Mouse (Mus musculus) forebrain, embryonic 16.5 days (tissue): ENCODE measurements at regions not wholly inside any gene's neighbourhood (a gene's known extent, or its start where the extent isn't known, plus 50 kb on each side); places are given as distances from the start of the nearest gene placed in this dataset.

Experiments used
- ATAC-seq: fragments of 200-750 bp; cut with Nextera tagmentation; 2 replicates; pipeline ENCODE4 v1.8.0; 2017; ENCODE audit warnings: mild to moderate bottlenecking, moderate library complexity
- H3K27ac ChIP-seq: fragments of 300-500 bp; sonication (generic); 2 replicates; pipeline ENCODE4 v1.5.1; 2014; ENCODE audit warnings: low read length, control low read depth
- H3K27me3 ChIP-seq: fragments of 300-500 bp; sonication (generic); replicated peaks from 2 replicates; pipeline ENCODE4 v1.6.1; 2014; ENCODE audit warnings: low read length; ENCODE audit not compliant: control insufficient read depth, insufficient read depth
- H3K36me3 ChIP-seq: fragments of 300-500 bp; sonication (generic); 2 replicates; pipeline ENCODE4 v1.6.1; 2014; ENCODE audit not compliant: control insufficient read depth, insufficient read depth
- H3K4me1 ChIP-seq: fragments of 300-500 bp; sonication (generic); replicated peaks from 2 replicates; pipeline ENCODE4 v1.6.1; 2014; ENCODE audit warnings: low read length; ENCODE audit not compliant: control insufficient read depth, insufficient read depth
- H3K4me2 ChIP-seq: fragments of 300-500 bp; sonication (generic); 2 replicates; pipeline ENCODE4 v1.6.1; 2014; ENCODE audit warnings: mild to moderate bottlenecking, low read length, control low read depth
- H3K4me3 ChIP-seq: fragments of 300-500 bp; sonication (generic); replicated peaks from 2 replicates; pipeline ENCODE4 v1.5.1; 2014; ENCODE audit warnings: mild to moderate bottlenecking, low read length, control low read depth
- H3K9ac ChIP-seq: fragments of 300-500 bp; sonication (generic); replicated peaks from 2 replicates; pipeline ENCODE4 v1.6.1; 2014; ENCODE audit warnings: low read depth, low read length, control low read depth
- H3K9me3 ChIP-seq: fragments of 300-500 bp; sonication (generic); 2 replicates; pipeline ENCODE4 v1.6.1; 2016; ENCODE audit warnings: low read length; ENCODE audit not compliant: control insufficient read depth
- WGBS: fragments of 180-500 bp; shearing (Covaris S2); extraction: QIAGEN DNeasy Blood & Tissue Kit; methylation state at CpG from one replicate; pipeline ENCODE4 v1.1.7; 2014; 5-methylcytosine and 5-hydroxymethylcytosine counted together

DNA sequence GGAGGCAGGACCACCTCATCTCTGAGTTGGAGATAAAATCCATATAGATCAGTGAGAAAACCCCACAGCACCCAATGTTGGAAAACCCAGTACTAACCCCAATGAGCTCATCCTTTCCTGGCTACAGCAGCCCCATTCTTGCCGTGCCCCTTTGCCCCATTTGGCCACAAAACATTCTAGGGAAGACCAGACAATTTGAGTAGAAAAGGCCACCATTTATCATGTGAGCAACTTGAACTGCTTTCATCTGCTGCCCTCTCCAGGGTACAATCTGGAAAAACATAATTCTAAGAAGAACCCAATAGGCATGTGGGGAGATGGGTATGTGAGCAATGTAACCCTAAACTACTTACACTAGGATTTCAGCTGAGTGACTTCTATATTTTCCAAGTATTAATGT is 274.7 kb downstream of the Tex13c3 start:
- Histone ChIP-seq H3K4me2 (no peak overlapping the region), H3K9me3 (no peaks in the 10 kb centered on the region), H3K9ac (no peak overlapping the region), H3K36me3 (no peaks in the 10 kb centered on the region), H3K27me3 (no peaks in the 10 kb centered on the region), H3K4me3 (no peak overlapping the region), H3K4me1 (no peaks in the 10 kb centered on the region), H3K27ac (no peak overlapping the region)
- ATAC-seq: no peak
- 78% methylated on average over 1 of the region's 1 CpGs for WGBS

- no peak for ATAC-seq
- Histone ChIP-seq H3K4me2 (no peak overlapping the region), H3K27me3 (no peaks in the 10 kb centered on the region), H3K9me3 (no peaks in the 10 kb centered on the region), H3K4me3 (no peak overlapping the region), H3K9ac (no peak overlapping the region), H3K4me1 (no peaks in the 10 kb centered on the region), H3K27ac (no peak overlapping the region), H3K36me3 (no peaks in the 10 kb centered on the region)
- WGBS: 81% methylated on average over 1 of the region's 1 CpGs
These were observed 278.6 kb downstream of the Tex13c3 start for GRCm38 (mm10) chrX:19202542-19202941.

DNA sequence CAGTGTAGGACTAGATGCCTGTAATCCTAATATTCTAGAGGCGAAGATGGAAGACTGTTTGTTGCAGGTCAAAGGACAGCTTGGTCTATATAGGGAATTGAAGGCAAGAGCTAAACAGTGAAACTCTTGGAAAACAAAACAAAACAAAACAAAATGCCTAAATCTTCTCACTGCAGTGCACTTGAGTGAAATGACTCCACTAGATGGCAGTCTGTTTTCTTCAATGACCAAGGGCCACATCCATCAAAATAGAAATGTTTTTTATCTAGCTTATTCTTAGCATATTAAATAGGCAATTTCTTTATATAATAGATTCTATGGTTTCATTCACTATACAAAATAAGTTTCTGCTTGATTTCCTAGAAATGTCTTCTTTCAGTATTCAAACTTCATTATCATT is 279.7 kb downstream of the Tex13c3 start:
- no peaks in the 10 kb centered on the region for H3K9me3 ChIP-seq
- no peak overlapping the region for H3K9ac ChIP-seq
- no peak overlapping the region for H3K4me3 ChIP-seq
- WGBS: 94% methylated on average over 1 of the region's 1 CpGs
- no peaks in the 10 kb centered on the region for H3K36me3 ChIP-seq
- no peaks in the 10 kb centered on the region for H3K4me1 ChIP-seq
- ATAC-seq: no peak
- no peak overlapping the region for H3K27ac ChIP-seq
- H3K27me3 ChIP-seq: no peaks in the 10 kb centered on the region
- H3K4me2 ChIP-seq: no peak overlapping the region

DNA sequence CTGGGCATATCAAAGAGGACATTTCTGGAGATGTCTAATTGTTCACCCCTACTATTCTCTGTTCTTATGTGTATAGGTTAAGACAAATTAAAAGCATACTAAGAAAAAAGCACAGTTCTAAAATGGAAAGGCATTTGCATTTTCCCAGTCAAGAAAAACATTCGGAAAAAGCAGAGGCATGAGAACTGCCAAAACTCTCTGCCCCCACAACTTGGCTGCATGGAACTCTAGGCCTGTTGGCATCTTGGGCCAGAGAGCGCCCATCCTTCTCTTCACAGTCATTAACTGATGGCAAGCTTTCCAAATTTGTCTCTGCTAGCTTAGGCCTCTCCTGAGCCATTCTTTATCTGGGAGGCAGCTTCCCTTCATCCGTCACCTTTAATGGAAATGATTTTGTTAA is 281.6 kb downstream of the Tex13c3 start:
- Histone ChIP-seq H3K36me3 (no peaks in the 10 kb centered on the region), H3K9me3 (no peaks in the 10 kb centered on the region), H3K9ac (no peak overlapping the region), H3K27ac (no peak overlapping the region), H3K4me2 (no peak overlapping the region), H3K4me3 (no peak overlapping the region), H3K27me3 (no peaks in the 10 kb centered on the region), H3K4me1 (no peaks in the 10 kb centered on the region)
- no peak for ATAC-seq
- WGBS: 96% methylated on average over 3 of the region's 3 CpGs

DNA sequence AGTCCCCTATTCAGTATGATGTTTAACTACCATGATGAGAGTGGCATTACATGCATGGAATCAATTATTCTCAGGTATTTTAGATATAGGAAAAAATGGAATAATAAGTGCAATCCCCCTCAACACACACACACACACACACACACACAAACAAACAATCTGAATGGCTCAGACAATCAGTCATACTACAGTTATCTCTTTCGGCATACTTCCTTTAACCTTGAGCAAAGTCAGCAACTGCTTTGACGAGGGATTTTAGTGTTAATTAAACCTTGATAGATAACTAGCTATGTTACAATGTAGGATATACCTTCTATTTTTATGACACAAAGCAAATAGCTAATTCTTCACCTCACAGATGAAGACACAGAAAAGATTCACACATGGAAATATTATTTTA is 312.1 kb downstream of the Tex13c3 start:
- no peak overlapping the region for H3K4me3 ChIP-seq
- no peaks in the 10 kb centered on the region for H3K4me1 ChIP-seq
- H3K27ac ChIP-seq: no peak overlapping the region
- no peaks in the 10 kb centered on the region for H3K27me3 ChIP-seq
- no peaks in the 10 kb centered on the region for H3K9me3 ChIP-seq
- H3K4me2 ChIP-seq: no peak overlapping the region
- ATAC-seq: no peak
- H3K9ac ChIP-seq: no peak overlapping the region
- WGBS: 85% methylated on average over 2 of the region's 2 CpGs
- H3K36me3 ChIP-seq: no peaks in the 10 kb centered on the region

DNA sequence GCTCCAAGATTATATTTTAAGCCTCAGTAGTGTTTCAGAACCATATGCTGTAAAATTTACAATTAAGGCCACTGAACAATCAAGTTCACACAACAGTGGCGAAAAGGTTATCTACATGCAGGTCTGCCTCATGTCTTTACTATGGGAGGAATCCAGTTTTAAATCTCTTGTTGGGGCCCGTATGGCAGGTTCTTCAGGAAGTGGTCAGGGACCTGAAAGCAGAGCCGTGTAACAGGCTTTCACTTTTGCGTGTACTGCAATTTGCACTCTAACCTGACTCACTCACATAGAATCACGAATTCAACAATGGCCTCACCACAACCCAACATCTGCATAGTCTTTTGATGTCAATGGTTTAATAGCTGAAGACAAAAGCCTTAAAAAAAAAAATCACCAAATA is 312.6 kb downstream of the Tex13c3 start:
- Histone ChIP-seq H3K27me3 (no peaks in the 10 kb centered on the region), H3K4me1 (no peaks in the 10 kb centered on the region), H3K4me2 (no peak overlapping the region), H3K36me3 (no peaks in the 10 kb centered on the region), H3K4me3 (no peak overlapping the region), H3K9me3 (no peaks in the 10 kb centered on the region), H3K27ac (no peak overlapping the region), H3K9ac (no peak overlapping the region)
- ATAC-seq: no peak
- 78% methylated on average over 5 of the region's 5 CpGs for WGBS

- H3K4me3 ChIP-seq: no peak overlapping the region
- no peaks in the 10 kb centered on the region for H3K9me3 ChIP-seq
- ATAC-seq: no peak
- no peaks in the 10 kb centered on the region for H3K27me3 ChIP-seq
- no peak overlapping the region for H3K27ac ChIP-seq
- H3K4me2 ChIP-seq: no peak overlapping the region
- no peaks in the 10 kb centered on the region for H3K36me3 ChIP-seq
- H3K4me1 ChIP-seq: no peaks in the 10 kb centered on the region
- WGBS: 58% methylated on average over 1 of the region's 1 CpGs
- no peak overlapping the region for H3K9ac ChIP-seq
These were observed 313.0 kb downstream of the Tex13c3 start for GRCm38 (mm10) chrX:19168111-19168510.

DNA sequence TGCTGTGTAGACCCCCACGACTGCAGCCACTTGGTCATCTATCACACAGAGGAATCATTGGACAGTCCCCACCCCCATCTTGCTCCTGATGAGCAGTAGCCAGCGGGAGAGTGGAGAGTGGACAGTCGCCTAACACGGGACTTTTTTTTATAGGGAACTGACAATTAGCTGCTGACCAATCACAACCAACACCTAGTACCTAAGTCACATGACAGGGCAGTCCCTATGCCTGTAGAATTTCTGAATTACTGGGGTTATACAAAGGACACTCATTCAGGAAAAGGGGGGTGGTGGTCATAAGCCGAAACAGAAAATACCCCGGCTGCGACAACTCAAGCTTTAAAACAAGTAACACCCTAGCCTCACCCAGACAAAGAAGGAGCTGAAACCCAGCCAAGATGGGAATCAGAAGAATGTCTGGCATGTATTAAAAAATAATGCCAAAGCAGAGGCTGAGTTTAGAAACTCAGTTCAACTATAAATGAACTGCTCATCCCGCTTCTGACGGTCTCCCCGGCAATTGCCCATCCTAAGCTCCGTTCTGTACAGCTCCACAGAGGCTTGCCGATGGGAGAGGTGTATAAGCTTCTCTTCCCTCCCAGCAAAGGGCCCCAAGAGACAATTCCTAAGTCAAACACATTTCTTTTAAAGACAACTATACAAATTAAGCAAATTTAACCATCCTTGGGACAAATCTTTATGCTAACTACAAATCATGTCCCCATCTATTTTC is 313.8 kb downstream of the Tex13c3 start:
- peak overlapping the region; percentile 51 for H3K4me2 ChIP-seq
- peak overlapping the region; percentile 15 for H3K9ac ChIP-seq
- no peaks in the 10 kb centered on the region for H3K4me1 ChIP-seq
- no peaks in the 10 kb centered on the region for H3K36me3 ChIP-seq
- WGBS: 45% methylated on average over 12 of the region's 12 CpGs
- ATAC-seq: peak; percentile 68
- peak overlapping the region; percentile 27 for H3K4me3 ChIP-seq
- no peaks in the 10 kb centered on the region for H3K9me3 ChIP-seq
- H3K27ac ChIP-seq: no peak overlapping the region
- no peaks in the 10 kb centered on the region for H3K27me3 ChIP-seq

DNA sequence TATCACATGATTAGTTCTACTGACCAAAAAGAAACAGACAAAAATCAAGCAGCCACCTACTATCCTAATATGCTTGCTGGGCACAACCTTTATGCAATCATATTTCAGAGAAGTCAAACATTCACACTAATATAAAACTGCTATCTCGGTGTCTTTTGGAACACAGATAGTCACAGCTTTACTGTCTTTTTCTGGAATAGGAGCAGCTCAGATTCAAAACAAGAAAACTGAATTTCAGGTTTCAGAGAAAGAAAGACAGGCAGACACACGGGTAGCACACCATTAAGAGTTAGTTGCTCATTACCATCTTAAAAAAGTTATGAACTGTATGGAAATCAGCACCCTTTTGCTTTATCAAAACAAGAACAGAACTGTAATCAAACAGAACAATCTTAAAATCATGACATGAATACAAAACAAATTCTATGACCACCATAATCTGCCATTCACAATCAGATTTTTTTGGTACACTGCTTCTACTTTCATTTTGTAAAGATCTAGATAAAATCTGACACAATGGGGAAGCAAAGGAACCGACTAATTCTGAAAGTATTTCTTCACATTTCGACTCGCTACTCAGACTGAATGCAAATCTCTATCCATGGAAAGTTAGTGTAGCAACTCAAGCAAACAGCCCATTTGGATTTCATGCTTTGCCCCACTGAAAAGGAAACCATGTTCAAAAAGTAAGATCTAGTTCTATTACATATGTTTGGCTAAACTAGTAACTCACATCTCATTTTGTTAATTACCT is 315.1 kb downstream of the Tex13c3 start:
- no peak for ATAC-seq
- Histone ChIP-seq H3K4me3 (no peak overlapping the region), H3K4me2 (0 out of 2 replicates have a peak overlapping the region, but pooled peaks have one; percentile 11), H3K27me3 (no peaks in the 10 kb centered on the region), H3K36me3 (no peaks in the 10 kb centered on the region), H3K9me3 (no peaks in the 10 kb centered on the region), H3K9ac (no peak overlapping the region), H3K4me1 (no peaks in the 10 kb centered on the region), H3K27ac (no peak overlapping the region)
- 51% methylated on average over 5 of the region's 5 CpGs for WGBS
